Mouse (Mus musculus) liver, adult 2 months (tissue): ENCODE measurements around the gene Mst1. TPM values are rescaled to one million over a fixed set of nuclear protein-coding genes. Genes with fewer than 3 reads are reported as not detected.

Source experiments
- DNase-seq: peaks from one replicate; pipeline ENCODE4 v3.0.0-alpha.2; 2011; ENCODE audit warnings: low read depth, low spot score; ENCODE audit errors: extremely low read depth
- H3K27ac ChIP-seq: fragments of 200-500 bp; replicated peaks from 2 replicates; pipeline ENCODE4 v1.5.1; 2012; ENCODE audit warnings: low read depth, mild to moderate bottlenecking, control low read depth, inconsistent platforms, low read length; ENCODE audit not compliant: insufficient read depth
- H3K27me3 ChIP-seq: fragments of 200-500 bp; 2 replicates; pipeline ENCODE4 v1.6.1; 2012; ENCODE audit warnings: mild to moderate bottlenecking, moderate library complexity, low read length, inconsistent platforms; ENCODE audit not compliant: control insufficient read depth, insufficient read depth
- H3K36me3 ChIP-seq: fragments of 200-500 bp; 2 replicates; pipeline ENCODE4 v1.6.1; 2012; ENCODE audit warnings: low read length, inconsistent platforms; ENCODE audit not compliant: control insufficient read depth, insufficient read depth
- H3K4me1 ChIP-seq: fragments of 200-500 bp; 2 replicates; pipeline ENCODE4 v1.6.1; 2011; ENCODE audit warnings: low read length; ENCODE audit not compliant: control insufficient read depth, insufficient read depth
- H3K4me3 ChIP-seq: fragments of 200-500 bp; 2 replicates; pipeline ENCODE4 v1.5.1; 2011; ENCODE audit warnings: low read depth, mild to moderate bottlenecking, control low read depth, low read length, moderate library complexity; ENCODE audit not compliant: insufficient read depth
- H3K79me2 ChIP-seq: fragments of 200-500 bp; 2 replicates; pipeline ENCODE4 v1.6.1; 2012; ENCODE audit warnings: inconsistent platforms, mild to moderate bottlenecking, low read length, moderate library complexity; ENCODE audit not compliant: control insufficient read depth, insufficient read depth
- H3K9ac ChIP-seq: fragments of 200-500 bp; 2 replicates; pipeline ENCODE4 v1.6.1; 2012; ENCODE audit warnings: low read depth, mild to moderate bottlenecking, control low read depth, inconsistent platforms, low read length
- CTCF ChIP-seq: fragments of 200-500 bp; IDR thresholded peaks from 2 replicates; pipeline ENCODE4 v1.5.1; 2011; ENCODE audit warnings: low read depth, low read length, control low read depth
- POLR2A ChIP-seq: fragments of 200-500 bp; IDR thresholded peaks from 2 replicates; pipeline ENCODE4 v1.6.1; 2011; ENCODE audit warnings: low read length, control low read depth; ENCODE audit not compliant: insufficient read depth; ENCODE audit errors: extremely low read depth
- WGBS: fragments of 180-500 bp; shearing (Covaris S2); methylation state at CpG from one replicate; pipeline ENCODE4 v1.1.7; 2018; 5-methylcytosine and 5-hydroxymethylcytosine counted together
- polyA plus RNA-seq: library from polyadenylated mRNA; depleted of rRNA; stranded (reverse); fragments of >200 nt; gene quantifications from 2 replicates; pipeline ENCODE4 v1.2.3, GENCODE M21; 2012
- total RNA-seq: library from RNA; depleted of rRNA; stranded (reverse); fragments of >200 nt; gene quantifications from 2 replicates; pipeline ENCODE4 v1.2.3, GENCODE M21; 2014

The Mst1 gene
- total and polyA plus RNA-seq, 2 experiments, result 143 to 264 TPM

- TF ChIP-seq POLR2A (no peak), CTCF (no peak)
- H3K79me2 ChIP-seq, result no peaks in the 10 kb centered on the region
- H3K4me3 ChIP-seq, result no peak overlapping the region
- no peaks in the 10 kb centered on the region for H3K36me3 ChIP-seq
- no peak overlapping the region for H3K27ac ChIP-seq
- DNase-seq, result no peak
- H3K9ac ChIP-seq, result no peak overlapping the region
- no peaks in the 10 kb centered on the region for H3K27me3 ChIP-seq
- WGBS, result 93% methylated on average over 4 of the region's 4 CpGs
- no peaks in the 10 kb centered on the region for H3K4me1 ChIP-seq
Observed at GRCm38 (mm10) chr9:108123916-108124315, 43.7 kb downstream of the Mst1 start.

- no peak for TF ChIP-seq POLR2A
- no peak for TF ChIP-seq CTCF
- Histone ChIP-seq H3K27me3 (no peaks in the 10 kb centered on the region), H3K79me2 (no peaks in the 10 kb centered on the region), H3K36me3 (no peaks in the 10 kb centered on the region), H3K9ac (no peak overlapping the region), H3K4me3 (no peak overlapping the region), H3K4me1 (no peaks in the 10 kb centered on the region), H3K27ac (no peak overlapping the region)
- no peak for DNase-seq
- 93% methylated on average over 8 of the region's 8 CpGs for WGBS
Observed at GRCm38 (mm10) chr9:108125731-108126130, 45.5 kb downstream of the Mst1 start.

GRCm38 (mm10) chr9:108126436-108127180 lies 46.4 kb downstream of the Mst1 start:
- WGBS, result 81% methylated on average over 17 of the region's 17 CpGs
- TF ChIP-seq POLR2A (no peak), CTCF (no peak)

GRCm38 (mm10) chr9:108128248-108128647 lies 48.0 kb downstream of the Mst1 start:
- Histone ChIP-seq H3K9ac (no peak overlapping the region), H3K4me1 (no peaks in the 10 kb centered on the region), H3K79me2 (no peaks in the 10 kb centered on the region), H3K27ac (no peak overlapping the region), H3K4me3 (no peak overlapping the region), H3K27me3 (no peaks in the 10 kb centered on the region), H3K36me3 (no peaks in the 10 kb centered on the region)
- TF ChIP-seq POLR2A (no peak), CTCF (no peak)
- no peak for DNase-seq
- WGBS, result 87% methylated on average over 11 of the region's 11 CpGs

More at GRCm38 (mm10) chr9:108126436-108127180, 46.4 kb downstream of the Mst1 start:
- no peaks in the 10 kb centered on the region for H3K27me3 ChIP-seq
- H3K9ac ChIP-seq, result no peak overlapping the region
- no peak overlapping the region for H3K27ac ChIP-seq
- no peak overlapping the region for H3K4me3 ChIP-seq
- H3K79me2 ChIP-seq, result no peaks in the 10 kb centered on the region
- DNase-seq, result no peak
- no peaks in the 10 kb centered on the region for H3K4me1 ChIP-seq
- no peaks in the 10 kb centered on the region for H3K36me3 ChIP-seq

GRCm38 (mm10) chr9:108129042-108129948 lies 49.1 kb downstream of the Mst1 start:
- H3K27me3 ChIP-seq, result no peaks in the 10 kb centered on the region
- 83% methylated on average over 13 of the region's 13 CpGs for WGBS
- no peak overlapping the region for H3K4me3 ChIP-seq
- no peak overlapping the region for H3K27ac ChIP-seq
- no peak for DNase-seq
- no peaks in the 10 kb centered on the region for H3K36me3 ChIP-seq
- H3K4me1 ChIP-seq, result no peaks in the 10 kb centered on the region
- H3K79me2 ChIP-seq, result no peaks in the 10 kb centered on the region
- TF ChIP-seq CTCF (no peak), POLR2A (no peak)
- no peak overlapping the region for H3K9ac ChIP-seq
